Mouse (Mus musculus): ENCODE measurements around the gene Arx. TPM values are rescaled to one million over a fixed set of nuclear protein-coding genes. Genes with fewer than 3 reads are reported as not detected.

The Arx gene
- total and polyA plus RNA-seq, 2 experiments from 2014 or later: 1.5 to 3.7 TPM

- Histone ChIP-seq H3K4me1 (ENCODE audit: insufficient read depth, low read length) (no peaks in the 10 kb centered on the region), H3K4me3 (ENCODE audit: low read depth, low read length) (no peak overlapping the region), H3K9ac (replicated peaks; ENCODE audit: low read length, poor library complexity, severe bottlenecking) (no peak overlapping the region), H3K9me3 (ENCODE audit: low read length) (no peaks in the 10 kb centered on the region), H3K27me3 (ENCODE audit: insufficient read depth, low read length) (peaks cover 31% of the 10 kb centered on the region), H3K27ac (ENCODE audit: low read depth, low read length) (no peak overlapping the region), H3K36me3 (ENCODE audit: insufficient read depth, low read length) (no peaks in the 10 kb centered on the region), H3K4me2 (ENCODE audit: low read depth, low read length, poor library complexity, severe bottlenecking) (no peak overlapping the region)
- TF ChIP-seq CTCF (IDR thresholded peaks at IDR 0.05): no peak
- ATAC-seq (ENCODE audit: low FRiP score) (no peak), DNase-seq (ENCODE audit: low spot score) (no peak)
- WGBS: 22% methylated on average over 10 of the region's 10 CpGs
Observed at GRCm38 (mm10) chrX:93285091-93285490, 1.2 kb upstream of the Arx start.

GRCm38 (mm10) chrX:93288339-93288738 lies 2.1 kb downstream of the Arx start:
- Histone ChIP-seq H3K36me3 (ENCODE audit: insufficient read depth, low read length) (no peaks in the 10 kb centered on the region), H3K27ac (ENCODE audit: low read depth, low read length) (no peak overlapping the region), H3K4me3 (ENCODE audit: low read depth, low read length) (peak overlapping the region; percentile 29), H3K9me3 (ENCODE audit: low read length) (no peaks in the 10 kb centered on the region), H3K4me2 (ENCODE audit: low read depth, low read length, poor library complexity, severe bottlenecking) (peak overlapping the region; percentile 45), H3K9ac (replicated peaks; ENCODE audit: low read length, poor library complexity, severe bottlenecking) (no peak overlapping the region), H3K4me1 (ENCODE audit: insufficient read depth, low read length) (no peaks in the 10 kb centered on the region), H3K27me3 (ENCODE audit: insufficient read depth, low read length) (peaks cover 22% of the 10 kb centered on the region)
- no peak for DNase-seq (ENCODE audit: low spot score)
- WGBS: 12% methylated on average over 22 of the region's 37 CpGs
- ATAC-seq (ENCODE audit: low FRiP score): no peak
- no peak for TF ChIP-seq CTCF (IDR thresholded peaks at IDR 0.05)

GRCm38 (mm10) chrX:93289076-93289475 lies 2.8 kb downstream of the Arx start:
- TF ChIP-seq CTCF (IDR thresholded peaks at IDR 0.05): no peak
- H3K9ac ChIP-seq (replicated peaks; ENCODE audit: low read length, poor library complexity, severe bottlenecking): no peak overlapping the region
- peak overlapping the region; percentile 45 for H3K4me2 ChIP-seq (ENCODE audit: low read depth, low read length, poor library complexity, severe bottlenecking)
- 15% methylated on average over 29 of the region's 37 CpGs for WGBS
- no peak overlapping the region for H3K27ac ChIP-seq (ENCODE audit: low read depth, low read length)
- no peaks in the 10 kb centered on the region for H3K36me3 ChIP-seq (ENCODE audit: insufficient read depth, low read length)
- peak overlapping the region; percentile 29 for H3K4me3 ChIP-seq (ENCODE audit: low read depth, low read length)
- H3K27me3 ChIP-seq (ENCODE audit: insufficient read depth, low read length): peaks cover 26% of the 10 kb centered on the region
- no peak for ATAC-seq (ENCODE audit: low FRiP score)
- no peak for DNase-seq (ENCODE audit: low spot score)
- H3K4me1 ChIP-seq (ENCODE audit: insufficient read depth, low read length): no peaks in the 10 kb centered on the region
- no peaks in the 10 kb centered on the region for H3K9me3 ChIP-seq (ENCODE audit: low read length)

GRCm38 (mm10) chrX:93289851-93290380 lies 3.7 kb downstream of the Arx start:
- Histone ChIP-seq H3K9ac (replicated peaks; ENCODE audit: low read length, poor library complexity, severe bottlenecking) (no peak overlapping the region), H3K4me3 (ENCODE audit: low read depth, low read length) (no peak overlapping the region)

GRCm38 (mm10) chrX:93292031-93292430 lies 5.8 kb downstream of the Arx start:
- 11% methylated on average over 6 of the region's 6 CpGs for WGBS
- TF ChIP-seq CTCF (IDR thresholded peaks at IDR 0.05): no peak
- H3K36me3 ChIP-seq (ENCODE audit: insufficient read depth, low read length): no peaks in the 10 kb centered on the region
- H3K4me3 ChIP-seq (ENCODE audit: low read depth, low read length): no peak overlapping the region
- no peak for DNase-seq (ENCODE audit: low spot score)
- H3K9me3 ChIP-seq (ENCODE audit: low read length): no peaks in the 10 kb centered on the region
- no peak overlapping the region for H3K27ac ChIP-seq (ENCODE audit: low read depth, low read length)
- ATAC-seq (ENCODE audit: low FRiP score): no peak
- H3K9ac ChIP-seq (replicated peaks; ENCODE audit: low read length, poor library complexity, severe bottlenecking): no peak overlapping the region
- H3K4me2 ChIP-seq (ENCODE audit: low read depth, low read length, poor library complexity, severe bottlenecking): no peak overlapping the region
- peaks cover 31% of the 10 kb centered on the region for H3K27me3 ChIP-seq (ENCODE audit: insufficient read depth, low read length)
- no peaks in the 10 kb centered on the region for H3K4me1 ChIP-seq (ENCODE audit: insufficient read depth, low read length)

More at GRCm38 (mm10) chrX:93289851-93290380, 3.7 kb downstream of the Arx start:
- H3K27me3 ChIP-seq (ENCODE audit: insufficient read depth, low read length): peaks cover 33% of the 10 kb centered on the region
- no peaks in the 10 kb centered on the region for H3K9me3 ChIP-seq (ENCODE audit: low read length)
- no peak overlapping the region for H3K27ac ChIP-seq (ENCODE audit: low read depth, low read length)
- no peaks in the 10 kb centered on the region for H3K4me1 ChIP-seq (ENCODE audit: insufficient read depth, low read length)
- H3K4me2 ChIP-seq (ENCODE audit: low read depth, low read length, poor library complexity, severe bottlenecking): no peak overlapping the region
- DNase-seq (ENCODE audit: low spot score) (no peak), ATAC-seq (ENCODE audit: low FRiP score) (no peak)
- no peaks in the 10 kb centered on the region for H3K36me3 ChIP-seq (ENCODE audit: insufficient read depth, low read length)
- TF ChIP-seq CTCF (IDR thresholded peaks at IDR 0.05): no peak
- WGBS: 19% methylated on average over 12 of the region's 12 CpGs

- ATAC-seq (ENCODE audit: low FRiP score): no peak
- no peak for TF ChIP-seq CTCF (IDR thresholded peaks at IDR 0.05)
- Histone ChIP-seq H3K9me3 (ENCODE audit: low read length) (no peaks in the 10 kb centered on the region), H3K27ac (ENCODE audit: low read depth, low read length) (no peak overlapping the region), H3K27me3 (ENCODE audit: insufficient read depth, low read length) (peaks cover 30% of the 10 kb centered on the region), H3K4me3 (ENCODE audit: low read depth, low read length) (no peak overlapping the region), H3K36me3 (ENCODE audit: insufficient read depth, low read length) (no peaks in the 10 kb centered on the region), H3K9ac (replicated peaks; ENCODE audit: low read length, poor library complexity, severe bottlenecking) (no peak overlapping the region), H3K4me2 (ENCODE audit: low read depth, low read length, poor library complexity, severe bottlenecking) (no peak overlapping the region), H3K4me1 (ENCODE audit: insufficient read depth, low read length) (no peaks in the 10 kb centered on the region)
- DNase-seq (ENCODE audit: low spot score): no peak
- 19% methylated on average over 21 of the region's 25 CpGs for WGBS
Observed at GRCm38 (mm10) chrX:93294736-93295490, 8.7 kb downstream of the Arx start.
